Mouse (Mus musculus): ENCODE data around the gene Pigr.

Pigr gene

DNA sequence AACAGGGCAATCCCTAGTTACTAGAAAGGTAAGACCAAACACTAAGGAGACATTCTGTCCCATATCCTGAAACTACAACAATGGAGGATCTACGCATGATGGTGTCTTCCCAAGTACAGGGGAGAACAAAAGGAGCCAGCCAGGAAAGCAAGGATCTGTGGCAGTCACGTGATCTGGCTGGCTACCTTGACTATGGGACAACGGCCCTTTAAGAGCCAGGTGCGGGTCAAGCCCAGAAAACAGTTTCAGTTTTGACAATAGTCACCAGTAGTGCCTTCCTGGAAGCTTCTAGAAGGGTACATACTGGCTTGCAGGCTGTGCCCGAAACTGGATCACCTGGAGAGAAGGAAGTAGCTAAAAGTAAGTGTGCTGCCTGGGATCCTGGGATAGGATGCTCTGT lies at the start of gene Pigr:
Gene Pigr, plus strand, starts transcription at position 237 of the 400 bp plus-strand sequence.
- DNase-seq (ENCODE audit: low spot score in 2 of 2), result no peak

- DNase-seq (ENCODE audit: low spot score in 2 of 2), result no peak
Observed at GRCm38 (mm10) chr1:130779867-130780266, 46.6 kb upstream of the Pigr start.

DNA sequence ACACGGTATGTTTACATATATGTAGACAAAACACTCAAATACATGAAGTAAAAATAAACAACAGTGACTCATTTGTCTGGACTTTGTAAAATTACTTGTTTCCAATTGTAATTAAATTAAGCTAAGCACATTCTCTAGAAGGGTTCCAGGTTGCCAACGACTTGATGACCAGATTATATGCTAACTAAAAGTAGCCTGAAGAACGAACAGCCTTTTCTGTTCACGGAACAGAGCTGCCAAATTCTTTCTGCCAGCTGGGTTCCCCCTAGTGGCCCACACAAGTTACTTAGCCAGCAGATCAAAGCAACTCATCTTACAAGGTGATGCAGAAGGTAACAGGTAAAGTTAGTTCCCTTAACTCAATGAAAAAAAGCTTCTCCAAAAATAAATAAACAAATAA lies 42.4 kb upstream of the Pigr start:
- no peak for DNase-seq (ENCODE audit: low spot score in 2 of 2)

DNA sequence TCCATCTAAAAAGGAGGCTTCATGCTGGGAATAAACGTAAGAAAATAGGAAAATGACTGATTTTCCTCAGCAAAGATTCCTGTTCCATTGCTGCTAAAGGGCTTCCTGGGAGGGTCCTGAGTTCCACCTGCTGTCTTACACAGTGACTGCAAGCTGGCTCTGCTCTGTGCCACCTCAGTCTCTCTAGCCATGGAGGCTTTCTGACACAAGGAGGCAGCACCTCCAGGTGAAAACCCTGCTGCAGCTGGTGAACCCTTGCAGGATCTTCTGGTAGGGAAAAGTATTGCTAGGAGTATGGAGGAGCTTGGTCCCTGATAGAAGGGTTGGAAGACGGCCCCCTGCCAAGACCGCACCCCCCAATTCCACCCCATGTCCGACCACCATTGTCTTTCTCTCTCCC lies 39.5 kb upstream of the Pigr start:
- DNase-seq (ENCODE audit: low spot score in 2 of 2), result no peak

GRCm38 (mm10) chr1:130789512-130790451 lies 36.7 kb upstream of the Pigr start:
- DNase-seq (ENCODE audit: low spot score in 2 of 2), result no peak

DNA sequence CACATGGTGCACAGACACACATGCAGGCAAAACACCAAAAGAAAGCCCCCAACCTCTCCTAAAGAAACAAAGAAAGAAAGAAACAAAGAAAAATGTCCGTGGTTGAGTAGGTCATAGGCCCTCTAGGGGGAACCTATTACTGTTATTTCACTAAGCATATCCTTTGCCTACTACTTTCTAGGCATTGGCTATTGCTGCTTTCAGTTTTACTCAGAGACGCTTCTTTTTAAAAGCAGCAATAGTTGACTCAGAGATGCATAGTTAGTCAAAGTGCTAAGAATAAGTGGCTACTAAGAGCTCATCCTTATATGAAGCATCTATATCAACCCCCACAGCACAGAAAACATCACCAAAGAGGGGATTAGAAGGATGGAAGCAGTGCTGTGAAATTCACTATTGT lies 31.2 kb upstream of the Pigr start:
- DNase-seq (ENCODE audit: low spot score in 2 of 2), result no peak

DNA sequence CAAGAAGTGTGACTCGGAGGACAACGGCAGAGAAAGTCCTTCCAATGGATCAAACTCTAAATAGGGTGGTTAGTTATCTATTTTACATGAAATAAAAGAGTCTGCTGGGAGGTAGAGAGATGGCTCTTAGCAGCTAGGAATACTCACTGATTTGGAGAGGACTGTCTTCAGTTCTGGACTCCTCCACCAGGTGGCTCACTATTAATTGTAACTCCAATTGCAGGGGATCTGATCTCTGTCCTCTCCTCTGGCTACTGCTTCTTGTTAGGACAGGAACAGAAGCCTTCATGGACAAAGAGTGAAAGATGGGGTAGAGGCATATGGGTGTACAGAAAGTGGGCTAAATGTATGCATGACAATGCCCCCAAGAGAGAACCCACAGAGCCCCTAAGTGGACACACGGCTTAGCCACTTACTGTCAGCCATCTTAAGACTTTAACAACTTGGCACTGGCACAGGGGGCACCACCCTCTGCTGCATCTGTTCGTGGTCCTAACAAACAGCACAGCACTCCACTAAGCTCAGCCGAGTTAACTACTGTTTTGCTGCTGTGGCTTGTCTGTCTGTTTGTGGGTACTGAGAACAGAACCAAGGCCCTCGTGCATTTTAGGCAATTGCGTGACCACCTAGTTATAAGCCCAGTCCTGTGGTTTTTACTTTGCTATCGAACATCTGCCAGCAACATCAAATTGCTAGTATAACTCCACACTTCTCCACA lies 29.4 kb upstream of the Pigr start:
- peak; percentile 57 to 78 for DNase-seq (ENCODE audit: low spot score in 2 of 2)

GRCm38 (mm10) chr1:130798037-130798436 lies 28.4 kb upstream of the Pigr start:
- no peak for DNase-seq (ENCODE audit: low spot score in 2 of 2)

- no peak for DNase-seq (ENCODE audit: low spot score in 2 of 2)
Observed at GRCm38 (mm10) chr1:130798551-130798950, 27.9 kb upstream of the Pigr start.

- DNase-seq (ENCODE audit: low spot score in 2 of 2), result no peak
Observed at GRCm38 (mm10) chr1:130799399-130799798, 27.1 kb upstream of the Pigr start.

- DNase-seq (ENCODE audit: low spot score in 2 of 2), result no peak
Observed at GRCm38 (mm10) chr1:130800602-130801001, 25.9 kb upstream of the Pigr start, which contains the start of gene Fcamr. Gene Fcamr, plus strand, starts transcription at chr1:130800902.

DNA sequence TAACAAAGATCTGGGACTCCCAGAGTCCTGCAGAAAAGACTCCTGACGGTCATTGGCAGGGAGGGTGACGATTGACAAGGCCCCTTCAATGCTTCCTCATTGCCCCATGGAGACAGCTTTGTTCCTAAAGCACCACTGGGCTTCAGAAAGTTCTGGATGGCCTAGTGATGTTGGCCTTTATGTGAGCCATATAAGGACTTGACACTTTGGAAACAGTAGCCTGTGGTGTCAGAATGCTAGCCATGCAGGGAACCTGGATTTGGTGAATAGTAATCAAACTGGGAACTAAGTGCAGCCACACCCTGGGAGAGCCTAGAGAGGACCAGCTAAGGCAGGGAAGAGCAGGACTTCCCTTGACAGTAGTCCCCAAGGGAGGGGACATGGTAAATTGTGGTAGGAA lies 25.0 kb upstream of the Pigr start:
- no peak for DNase-seq (ENCODE audit: low spot score in 2 of 2)

GRCm38 (mm10) chr1:130802976-130803375 lies 23.5 kb upstream of the Pigr start:
- no peak for DNase-seq (ENCODE audit: low spot score in 2 of 2)

GRCm38 (mm10) chr1:130804279-130804678 lies 22.2 kb upstream of the Pigr start:
- DNase-seq (ENCODE audit: low spot score in 2 of 2), result no peak

- DNase-seq (ENCODE audit: low spot score in 2 of 2), result no peak
Observed at GRCm38 (mm10) chr1:130810906-130811305, 15.6 kb upstream of the Pigr start.

GRCm38 (mm10) chr1:130811316-130811715 lies 15.2 kb upstream of the Pigr start:
- no peak for DNase-seq (ENCODE audit: low spot score in 2 of 2)

GRCm38 (mm10) chr1:130819737-130820136 lies 6.7 kb upstream of the Pigr start:
- no peak for DNase-seq (ENCODE audit: low spot score in 2 of 2)

- peak in 1 of 2 experiments; percentile 27 for DNase-seq (ENCODE audit: low spot score in 2 of 2)
Observed at GRCm38 (mm10) chr1:130820316-130821148, 6.0 kb upstream of the Pigr start.

DNA sequence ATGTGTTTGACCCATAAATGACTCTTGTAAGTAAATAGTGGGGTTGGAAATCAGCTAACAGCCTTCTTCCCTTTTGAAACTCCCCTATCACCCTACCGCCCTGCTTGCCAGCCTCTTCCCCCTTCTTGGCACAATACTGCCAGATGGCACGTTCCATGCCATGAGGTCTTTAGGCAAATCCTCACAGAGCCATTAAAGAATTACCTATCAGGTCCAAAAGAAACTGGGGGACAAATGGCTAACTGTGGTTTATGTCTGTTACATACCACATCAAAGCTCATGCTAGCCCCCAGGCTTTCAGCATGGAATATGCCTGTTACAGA lies 5.4 kb upstream of the Pigr start:
- DNase-seq (ENCODE audit: low spot score in 2 of 2), result no peak

DNA sequence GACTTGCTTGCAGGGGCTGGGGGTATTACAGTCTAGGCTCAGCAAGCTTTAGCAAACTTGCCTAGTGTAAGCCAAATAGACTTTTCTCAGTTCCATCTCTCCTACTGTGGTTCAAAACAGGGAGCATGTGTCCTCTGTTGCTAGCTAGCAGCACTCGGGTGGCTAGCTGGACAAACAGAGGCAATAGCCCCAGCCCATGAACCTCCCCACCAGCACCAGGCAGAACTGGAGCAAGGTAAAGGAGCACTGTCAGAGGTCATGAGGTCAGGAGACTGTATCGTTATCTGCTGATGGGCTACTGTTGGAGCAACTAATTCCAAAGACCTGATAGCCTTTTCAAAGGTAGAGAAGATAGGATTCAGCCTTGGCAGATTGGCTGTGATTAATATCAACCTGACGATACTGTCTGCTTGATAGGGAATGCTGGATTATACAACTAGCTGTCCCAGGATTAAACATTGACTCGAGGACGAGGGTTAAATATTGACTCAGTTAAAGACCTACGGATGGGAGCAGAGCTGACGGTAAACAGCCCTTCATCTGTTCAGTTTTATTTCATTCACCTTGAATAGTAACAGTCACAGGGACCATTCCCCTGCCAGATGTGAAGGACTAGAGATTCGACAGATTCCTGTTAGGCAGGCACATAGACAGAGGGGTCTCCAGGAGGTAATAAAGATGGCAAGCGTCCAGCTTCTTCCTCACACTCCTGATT lies 4.4 kb upstream of the Pigr start:
- DNase-seq (ENCODE audit: low spot score in 2 of 2), result no peak

DNA sequence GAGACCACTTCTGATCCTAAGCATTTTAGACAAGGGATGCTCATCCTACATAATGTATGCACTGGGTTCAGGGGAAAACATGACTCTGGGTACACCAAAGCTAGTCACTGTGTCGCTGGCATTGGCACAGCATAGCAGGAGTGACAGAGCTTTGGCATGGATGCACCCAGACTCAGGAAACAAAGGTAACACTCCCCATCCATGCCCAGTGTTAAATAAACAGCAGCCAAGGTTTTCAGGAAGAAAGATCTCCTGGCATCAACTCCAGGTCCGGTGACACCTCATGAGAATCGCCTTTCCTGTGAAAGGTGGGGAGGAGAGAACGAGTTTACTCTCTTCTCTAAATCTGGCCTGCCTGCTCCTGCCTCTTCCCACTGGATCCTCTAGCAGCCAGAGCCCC lies 2.2 kb downstream of the Pigr start:
- no peak for DNase-seq (ENCODE audit: low spot score in 2 of 2)

Measured in spleen, postnatal 4 days (tissue).